Comparison of ENCODE assay signal across 8 mouse cellular contexts in genomic region chr3:52101401-52101976, GRCm38 (mm10). TPM values are rescaled to one million over a fixed set of nuclear protein-coding genes. Genes with fewer than 3 reads are reported as not detected.
DNase-seq lines count a peak whose midpoint lies in the region; ATAC-seq and TF ChIP-seq lines count a peak whose summit lies in the region.

No protein-coding gene starts in this region.

- no peaks in the 10 kb centered on the region for H3K27me3 ChIP-seq in kidney, embryonic 16.5 days (ENCODE audit: insufficient read depth, low read length)
- H3K27me3 ChIP-seq in hindbrain, embryonic 15.5 days: no peaks in the 10 kb centered on the region
- H3K27me3 ChIP-seq in midbrain, embryonic 11.5 days (ENCODE audit: control insufficient read depth, insufficient read depth, low read length): no peaks in the 10 kb centered on the region

- peaks cover 26% of the 10 kb centered on the region for H3K4me1 ChIP-seq in kidney, embryonic 16.5 days (ENCODE audit: insufficient read depth, low read length)
- H3K4me1 ChIP-seq in cortical plate, adult 2 months (ENCODE audit: control insufficient read depth, insufficient read depth, low read length): peaks cover 2% of the 10 kb centered on the region; the same call in 1 of the 2 replicates
- H3K4me1 ChIP-seq in hindbrain, embryonic 15.5 days (replicated peaks): peaks cover 19% of the 10 kb centered on the region
- H3K4me1 ChIP-seq in midbrain, embryonic 11.5 days (ENCODE audit: control insufficient read depth, insufficient read depth, low read length): peaks cover 6% of the 10 kb centered on the region; the same call in 1 of the 2 replicates

- H3K9ac ChIP-seq in kidney, embryonic 16.5 days (replicated peaks; ENCODE audit: low read length): peak overlapping the region; percentile 95
- H3K9ac ChIP-seq in hindbrain, embryonic 15.5 days: peak overlapping the region; percentile 75
- peak overlapping the region; percentile 98 for H3K9ac ChIP-seq in midbrain, embryonic 11.5 days (ENCODE audit: low read length)

- H3K4me2 ChIP-seq in kidney, embryonic 16.5 days (replicated peaks; ENCODE audit: low read depth, low read length): peak overlapping the region; percentile 70
- H3K4me2 ChIP-seq in hindbrain, embryonic 15.5 days: peak overlapping the region; percentile 87
- H3K4me2 ChIP-seq in midbrain, embryonic 11.5 days: peak overlapping the region; percentile 83

- TF ChIP-seq POLR2A in cortical plate, adult 2 months (IDR thresholded peaks at IDR 0.05; ENCODE audit: extremely low read depth, insufficient read depth, low read length): no peak

- 1% methylated on average over 14 of the region's 14 CpGs for WGBS in kidney, embryonic 16.5 days
- WGBS in hindbrain, embryonic 15.5 days: under 1% methylated on average over 14 of the region's 14 CpGs
- WGBS in midbrain, embryonic 11.5 days: under 1% methylated on average over 14 of the region's 14 CpGs

- no peaks in the 10 kb centered on the region for H3K36me3 ChIP-seq in kidney, embryonic 16.5 days (ENCODE audit: insufficient read depth, low read length)
- no peaks in the 10 kb centered on the region for H3K36me3 ChIP-seq in hindbrain, embryonic 15.5 days
- H3K36me3 ChIP-seq in midbrain, embryonic 11.5 days (ENCODE audit: control insufficient read depth, insufficient read depth, low read length): no peaks in the 10 kb centered on the region

- H3K9me3 ChIP-seq in kidney, embryonic 16.5 days (ENCODE audit: low read length): no peaks in the 10 kb centered on the region
- H3K9me3 ChIP-seq in hindbrain, embryonic 15.5 days: no peaks in the 10 kb centered on the region
- H3K9me3 ChIP-seq in midbrain, embryonic 11.5 days (ENCODE audit: control insufficient read depth, low read length): no peaks in the 10 kb centered on the region

- peak overlapping the region; percentile 99 for H3K27ac ChIP-seq in kidney, embryonic 16.5 days (ENCODE audit: low read length)
- peak overlapping the region; percentile 96 for H3K27ac ChIP-seq in cortical plate, adult 2 months (ENCODE audit: insufficient read depth, low read length)
- peak overlapping the region; percentile 99 for H3K27ac ChIP-seq in hindbrain, embryonic 15.5 days (replicated peaks)
- H3K27ac ChIP-seq in midbrain, embryonic 11.5 days (ENCODE audit: low read depth, low read length): peak overlapping the region; percentile 99

- TF ChIP-seq CTCF in cortical plate, adult 2 months (IDR thresholded peaks at IDR 0.05; ENCODE audit: extremely low read depth, insufficient read depth, low read length): no peak

- no peak; the same call in 1 of the 2 replicates for ATAC-seq in kidney, embryonic 16.5 days (ENCODE audit: low FRiP score, low TSS enrichment)
- ATAC-seq in hindbrain, embryonic 15.5 days (ENCODE audit: low FRiP score, low read depth): peak; percentile 54
- peak; percentile 52; the same call in 1 of the 2 replicates for ATAC-seq in midbrain, embryonic 11.5 days (ENCODE audit: low FRiP score)
- ATAC-seq in activated CD4-positive, CD25-positive, alpha-beta regulatory T cell, adult 4 months: no peak

- no peak for DNase-seq in kidney, adult 9 months
- DNase-seq in midbrain, embryonic 11.5 days (ENCODE audit: low spot score, missing footprints): peak; percentile 98
- no peak for DNase-seq in embryo, embryonic 10 days (ENCODE audit: low spot score)
- DNase-seq in urinary bladder, adult 2 months (ENCODE audit: low spot score): no peak

- H3K4me3 ChIP-seq in kidney, embryonic 16.5 days (ENCODE audit: low read length): peak overlapping the region; percentile 89
- peak overlapping the region; percentile 88 for H3K4me3 ChIP-seq in cortical plate, adult 2 months (ENCODE audit: insufficient read depth, low read length)
- H3K4me3 ChIP-seq in hindbrain, embryonic 15.5 days: peak overlapping the region; percentile 74
- H3K4me3 ChIP-seq in midbrain, embryonic 11.5 days (ENCODE audit: low read depth, low read length): peak overlapping the region; percentile 91

RNA-seq across cellular contexts. Expression of gene Maml3, which starts 3.4 kb away (rescaled TPM):
- 6.7 and 8.1 TPM in 2 replicates for polyA plus RNA-seq in kidney, embryonic 16.5 days (2015; fragmentation: Nextera tagmentation; extraction: Ambion mirVana)
- 2.4 and 2.7 TPM in 2 replicates for polyA plus RNA-seq in cortical plate, adult 2 months (2012; rRNA removed)
- 7.7 and 7.8 TPM in 2 replicates for polyA plus RNA-seq in hindbrain, embryonic 15.5 days (2015; fragmentation: Nextera tagmentation; extraction: Ambion mirVana)
- polyA plus RNA-seq in midbrain, embryonic 11.5 days (2014; fragmentation: Nextera tagmentation; extraction: Ambion mirVana): 5.3 and 6.1 TPM in 2 replicates
- polyA plus RNA-seq in activated CD4-positive, CD25-positive, alpha-beta regulatory T cell, adult 4 months (2017; shearing (Covaris generic)): under 1 TPM; 0.55 to 0.67 TPM
- 4.8 and 7.0 TPM in 2 replicates for polyA plus RNA-seq in urinary bladder, adult 2 months (2012; rRNA removed)

Comparison
In these comparisons a context has a peak if more than half of its experiments do, and no peak if none do; other contexts are left out.
1. ATAC-seq: peak in hindbrain, embryonic 15.5 days (single experiment) and midbrain, embryonic 11.5 days (single experiment); none in kidney, embryonic 16.5 days (single experiment) and activated CD4-positive, CD25-positive, alpha-beta regulatory T cell, adult 4 months (single experiment).
2. Peak in every context shown above with its lines, with median percentiles within 50 percentile points of each other: H3K27ac ChIP-seq, H3K4me2 ChIP-seq, H3K4me3 ChIP-seq and H3K9ac ChIP-seq.